Mouse (Mus musculus): ENCODE measurements around the gene Jade1.

Gene Jade1

GRCm38 (mm10) chr3:41555491-41556381 lies at the start of gene Jade1:
Gene Jade1, plus strand, starts transcription at chr3:41555731.
- DNase-seq (ENCODE audit: low spot score), result no peak

GRCm38 (mm10) chr3:41509441-41509840 lies 46.1 kb upstream of the Jade1 start:
- no peak for DNase-seq (ENCODE audit: low spot score)

- DNase-seq (ENCODE audit: low spot score), result no peak
Measured at GRCm38 (mm10) chr3:41510191-41510590, 45.3 kb upstream of the Jade1 start.

- DNase-seq (ENCODE audit: low spot score), result no peak
Measured at GRCm38 (mm10) chr3:41510750-41511149, 44.8 kb upstream of the Jade1 start.

- DNase-seq (ENCODE audit: low spot score), result peak; percentile 45
Measured at GRCm38 (mm10) chr3:41514003-41514402, 41.5 kb upstream of the Jade1 start.

GRCm38 (mm10) chr3:41514683-41515305 lies 40.7 kb upstream of the Jade1 start:
- no peak for DNase-seq (ENCODE audit: low spot score)

GRCm38 (mm10) chr3:41516961-41517518 lies 38.5 kb upstream of the Jade1 start:
- DNase-seq (ENCODE audit: low spot score), result no peak

- no peak for DNase-seq (ENCODE audit: low spot score)
Measured at GRCm38 (mm10) chr3:41520925-41521324, 34.6 kb upstream of the Jade1 start.

GRCm38 (mm10) chr3:41521733-41522132 lies 33.8 kb upstream of the Jade1 start:
- DNase-seq (ENCODE audit: low spot score), result no peak

- DNase-seq (ENCODE audit: low spot score), result peak; percentile 77
Measured at GRCm38 (mm10) chr3:41522226-41523005, 33.1 kb upstream of the Jade1 start.

GRCm38 (mm10) chr3:41523006-41523375 lies 32.5 kb upstream of the Jade1 start:
- DNase-seq (ENCODE audit: low spot score), result no peak

- DNase-seq (ENCODE audit: low spot score), result no peak
Measured at GRCm38 (mm10) chr3:41523460-41523859, 32.1 kb upstream of the Jade1 start.

- no peak for DNase-seq (ENCODE audit: low spot score)
Measured at GRCm38 (mm10) chr3:41528291-41528969, 27.1 kb upstream of the Jade1 start.

GRCm38 (mm10) chr3:41530156-41530555 lies 25.4 kb upstream of the Jade1 start:
- DNase-seq (ENCODE audit: low spot score), result no peak

GRCm38 (mm10) chr3:41531541-41531940 lies 24.0 kb upstream of the Jade1 start:
- DNase-seq (ENCODE audit: low spot score), result no peak

- DNase-seq (ENCODE audit: low spot score), result no peak
Measured at GRCm38 (mm10) chr3:41532109-41532508, 23.4 kb upstream of the Jade1 start.

- no peak for DNase-seq (ENCODE audit: low spot score)
Measured at GRCm38 (mm10) chr3:41533660-41534059, 21.9 kb upstream of the Jade1 start.

GRCm38 (mm10) chr3:41537957-41538356 lies 17.6 kb upstream of the Jade1 start:
- DNase-seq (ENCODE audit: low spot score), result no peak

GRCm38 (mm10) chr3:41541313-41541712 lies 14.2 kb upstream of the Jade1 start:
- no peak for DNase-seq (ENCODE audit: low spot score)

- no peak for DNase-seq (ENCODE audit: low spot score)
Measured at GRCm38 (mm10) chr3:41544451-41544850, 11.1 kb upstream of the Jade1 start.

- DNase-seq (ENCODE audit: low spot score), result no peak
Measured at GRCm38 (mm10) chr3:41547289-41547688, 8.2 kb upstream of the Jade1 start.

GRCm38 (mm10) chr3:41548238-41548637 lies 7.3 kb upstream of the Jade1 start:
- DNase-seq (ENCODE audit: low spot score), result no peak

Measured in retina, embryonic 14.5 days (tissue).